Mouse (Mus musculus) cerebellum, postnatal 14 days (tissue): ENCODE results near the gene Rpl9-ps6.
A peak's percentile ranks its signal among the peaks of the same experiment; 100 is the strongest.

Experiments used
- DNase-seq, 2 experiments: peaks; one replicate each; pipeline ENCODE4 v3.0.0; 2021; ENCODE audit warnings: mixed read lengths in 2 of 2

The Rpl9-ps6 gene

DNA sequence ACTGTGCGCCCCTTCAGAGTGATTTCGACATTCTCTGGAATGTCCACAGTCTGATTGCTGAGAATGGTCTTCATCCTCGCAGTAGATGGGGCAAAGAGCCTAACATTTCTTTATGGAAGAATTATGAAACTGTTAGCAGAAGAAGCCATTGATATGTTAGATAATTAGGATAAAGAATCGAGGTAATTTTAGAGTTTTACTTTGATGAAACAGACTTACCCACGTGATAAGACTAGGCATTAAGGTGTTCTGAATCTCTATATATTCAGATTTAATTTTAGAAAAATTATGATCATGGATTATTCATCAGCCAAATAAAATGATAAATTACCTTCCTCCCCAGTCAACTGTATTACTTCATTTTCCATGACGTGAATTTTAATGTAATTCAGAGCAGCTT is at the start of gene Rpl9-ps6:
Gene Rpl9-ps6, minus strand, starts transcription at position 101 of the 400 bp plus-strand sequence.
- DNase-seq: no peak

DNA sequence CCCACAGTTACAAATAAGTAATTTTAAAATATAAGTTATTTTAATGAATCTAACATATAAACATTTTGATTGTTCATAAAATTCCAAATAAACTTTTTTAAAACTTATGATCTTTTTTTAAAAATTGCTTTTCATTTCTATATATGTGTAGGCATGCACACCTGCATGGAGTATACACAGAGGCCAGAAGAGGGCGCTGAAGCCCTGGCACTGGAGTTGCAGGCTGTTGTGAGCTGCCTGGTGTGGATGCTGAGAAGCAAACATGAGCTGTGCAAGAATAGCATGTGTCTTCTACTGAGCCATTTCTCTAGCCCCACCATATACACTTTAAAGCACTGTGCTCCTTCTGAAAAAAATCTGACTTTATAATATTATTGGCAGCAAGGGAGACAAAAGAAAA is 46.1 kb upstream of the Rpl9-ps6 start:
- DNase-seq: peak in 1 of 2 experiments; percentile 15

DNA sequence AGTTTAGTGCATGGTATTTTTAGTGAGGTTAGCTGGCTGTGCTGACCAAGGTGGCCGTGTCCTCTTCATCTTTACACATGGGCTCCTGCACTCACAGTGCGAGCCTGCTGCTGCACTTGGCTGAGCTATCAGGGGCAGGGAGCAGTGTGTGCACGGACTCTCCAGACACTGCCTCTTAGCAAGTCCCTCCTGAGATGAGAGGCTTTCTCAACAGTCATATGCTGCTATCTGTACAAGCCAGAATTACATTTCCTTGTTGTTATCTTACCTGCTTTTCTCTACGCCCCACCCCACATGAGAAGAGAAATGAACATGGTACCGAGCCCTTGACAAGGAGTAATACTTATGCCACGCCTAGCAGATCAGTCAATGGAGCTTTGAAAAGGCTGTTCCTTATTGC is 44.6 kb upstream of the Rpl9-ps6 start:
- no peak for DNase-seq

DNA sequence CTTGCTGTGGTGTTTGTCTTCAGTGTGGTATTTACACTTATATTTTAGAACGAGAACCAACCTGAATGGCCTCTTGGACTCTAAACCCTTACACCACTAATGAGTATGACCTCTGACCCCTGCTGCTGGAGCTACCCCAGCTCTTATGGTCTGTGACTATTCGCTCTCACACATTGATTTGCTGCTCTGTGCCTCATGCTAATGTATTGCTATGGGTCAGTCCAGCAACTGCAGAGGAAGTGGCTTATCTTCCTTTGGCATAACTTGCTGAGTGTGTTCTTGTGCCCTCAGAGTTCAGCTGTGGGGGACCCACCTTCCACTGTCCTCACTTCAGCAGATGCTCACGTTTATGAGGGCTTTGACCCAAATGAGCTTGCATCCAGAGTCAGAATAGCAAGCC is 43.9 kb upstream of the Rpl9-ps6 start:
- DNase-seq: no peak

DNA sequence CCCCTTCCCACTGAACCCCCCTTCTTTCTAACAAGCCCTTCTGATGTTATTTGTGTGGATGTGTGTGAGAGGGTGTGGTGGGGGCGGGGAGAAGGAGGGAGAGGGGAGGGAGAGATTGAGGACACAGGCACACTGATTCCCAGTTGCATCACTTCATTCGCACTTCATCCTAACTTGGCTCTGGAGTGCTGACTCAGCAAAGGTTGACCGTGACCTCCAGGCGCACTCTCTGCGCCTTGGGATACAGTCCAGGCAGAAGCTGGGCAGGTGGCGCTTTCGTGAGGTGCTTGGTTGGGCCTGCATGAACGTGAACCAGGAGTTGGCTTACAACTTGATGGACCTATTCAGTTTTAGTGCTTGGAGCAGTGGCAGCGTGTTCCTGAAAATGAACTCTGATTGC is 41.1 kb upstream of the Rpl9-ps6 start:
- no peak for DNase-seq

DNA sequence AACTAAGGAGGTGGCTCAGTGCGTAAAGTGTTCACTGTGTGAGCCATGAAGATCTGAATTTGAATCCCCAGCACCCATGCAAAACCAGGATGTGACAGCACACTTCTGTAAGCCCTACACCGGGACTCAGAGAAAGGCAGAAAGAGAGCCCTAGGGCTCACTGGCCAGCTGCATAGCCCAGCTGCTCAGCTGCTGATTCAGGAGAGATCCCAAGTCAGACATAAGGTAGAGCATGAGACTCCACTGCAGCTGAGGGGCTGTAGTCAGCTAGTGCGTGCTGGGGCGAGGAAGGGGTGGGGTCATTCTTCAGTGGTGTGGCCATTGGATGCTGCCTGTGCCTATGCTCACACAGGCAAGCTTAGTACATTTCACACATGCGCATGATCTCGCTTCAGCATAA is 40.7 kb upstream of the Rpl9-ps6 start:
- DNase-seq: no peak

DNA sequence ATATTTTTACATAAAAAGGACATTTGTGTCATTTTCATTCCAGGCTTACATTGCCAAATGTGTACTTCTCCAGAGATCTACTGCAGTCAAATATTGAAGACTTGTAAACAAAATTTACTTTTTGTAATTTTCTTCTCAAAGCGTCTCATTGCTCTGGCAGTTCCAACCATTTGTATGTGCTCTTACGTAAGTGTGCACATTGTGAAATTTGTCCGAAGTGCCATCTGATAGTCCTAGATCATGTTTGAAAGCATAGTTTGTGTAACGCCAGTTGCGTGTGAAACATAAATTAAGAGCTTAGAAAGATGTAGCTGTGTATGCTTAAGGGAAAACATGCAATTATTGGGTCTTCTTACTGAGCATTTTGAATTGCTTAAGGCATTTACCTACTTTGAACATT is 40.1 kb upstream of the Rpl9-ps6 start:
- no peak for DNase-seq

DNA sequence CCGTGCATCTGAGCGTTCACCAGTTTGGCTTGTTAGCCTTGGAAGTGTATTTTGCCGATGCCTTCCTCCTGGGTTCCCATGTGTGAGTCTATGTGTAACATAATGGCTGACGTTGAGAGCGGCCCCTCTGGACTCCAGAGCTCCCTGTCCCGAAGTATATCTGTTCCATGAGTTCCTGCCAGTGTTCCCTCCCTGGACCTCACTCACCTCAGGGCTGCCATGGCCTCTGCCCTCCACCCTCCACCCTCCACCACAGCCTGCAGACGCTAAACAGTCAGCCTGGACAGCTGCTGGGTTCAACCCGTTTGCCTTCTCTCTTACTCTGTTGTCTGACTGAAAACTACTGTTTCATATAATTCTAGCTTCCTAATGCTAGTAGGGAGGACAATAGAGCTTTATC is 39.7 kb upstream of the Rpl9-ps6 start:
- DNase-seq: no peak

DNA sequence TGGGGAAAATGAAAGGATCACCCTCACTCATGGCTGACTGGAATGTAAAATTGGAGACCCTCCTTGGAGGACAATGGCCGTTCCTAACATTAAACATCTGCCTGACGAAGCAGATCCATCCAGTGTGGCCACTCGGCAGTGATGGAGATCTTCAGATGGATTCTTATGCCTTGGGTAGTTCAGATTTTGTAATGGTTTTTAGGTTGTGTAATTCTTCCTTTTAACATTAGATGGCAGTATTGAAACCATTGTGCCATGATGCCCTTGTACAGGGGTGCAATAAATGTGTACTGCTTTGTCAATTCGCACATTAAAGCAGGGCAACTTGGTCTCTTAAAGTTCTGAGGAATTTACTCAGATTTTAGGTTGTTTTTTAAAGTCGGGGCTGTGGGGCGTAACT is 35.0 kb upstream of the Rpl9-ps6 start:
- peak in 1 of 2 experiments; percentile 10 for DNase-seq

DNA sequence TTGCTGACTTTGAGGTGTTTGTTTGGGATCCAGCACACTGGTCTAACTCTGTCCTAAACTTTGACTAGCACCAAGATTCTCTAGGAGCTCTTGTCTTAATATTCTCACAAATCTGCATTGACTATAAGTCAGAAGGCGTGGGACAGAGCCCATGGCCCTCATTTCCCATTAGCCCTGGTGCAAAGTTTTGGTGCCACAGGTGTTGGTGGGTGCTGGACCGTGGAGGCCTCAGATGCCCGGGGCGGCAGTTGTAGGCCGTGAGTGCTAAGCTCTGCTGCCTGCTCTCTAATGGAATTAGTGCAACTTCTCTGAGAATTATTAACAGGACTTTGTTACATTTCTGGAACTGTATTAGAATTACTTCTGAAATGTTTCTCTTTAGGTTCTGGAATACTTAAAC is 31.6 kb upstream of the Rpl9-ps6 start:
- DNase-seq: no peak

DNA sequence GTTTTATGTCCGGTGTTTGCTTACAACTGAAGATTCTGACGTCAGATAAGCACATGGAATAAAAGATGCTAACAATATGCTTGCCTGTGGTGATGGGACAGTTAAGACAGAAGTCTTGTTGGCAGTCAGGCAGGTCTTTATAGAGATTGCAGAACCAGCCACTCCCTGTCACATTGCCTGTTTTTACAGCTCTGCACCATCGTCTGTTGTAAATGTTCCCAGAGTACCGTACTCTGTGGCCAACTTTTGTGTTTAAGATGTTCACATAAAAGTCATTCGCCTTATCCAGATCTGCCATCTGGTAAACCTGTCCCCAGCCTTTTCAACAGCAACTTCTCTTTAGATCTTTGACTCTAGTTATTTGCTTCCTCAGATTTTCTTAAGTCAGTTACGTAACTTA is 31.0 kb upstream of the Rpl9-ps6 start:
- DNase-seq: no peak

DNA sequence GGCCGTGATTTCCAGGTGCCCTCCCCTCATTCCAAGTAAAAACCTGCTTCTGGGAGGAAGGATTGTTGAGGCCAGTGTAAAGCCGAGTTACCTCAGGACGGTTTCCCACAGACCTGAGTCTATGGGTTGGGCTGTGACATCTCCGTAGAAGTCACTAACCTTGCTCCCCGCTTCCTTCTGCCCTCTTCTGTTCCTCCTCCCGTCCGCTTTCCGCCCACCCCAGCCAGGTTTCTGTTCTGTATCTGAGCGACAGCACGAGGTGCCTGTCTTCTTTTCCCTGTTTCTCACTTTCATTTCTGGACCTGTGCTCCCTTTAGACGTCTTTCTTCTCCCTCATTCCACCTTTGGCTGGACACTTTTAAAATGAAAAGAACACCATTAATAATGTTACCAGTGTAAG is 28.7 kb upstream of the Rpl9-ps6 start:
- no peak for DNase-seq

DNA sequence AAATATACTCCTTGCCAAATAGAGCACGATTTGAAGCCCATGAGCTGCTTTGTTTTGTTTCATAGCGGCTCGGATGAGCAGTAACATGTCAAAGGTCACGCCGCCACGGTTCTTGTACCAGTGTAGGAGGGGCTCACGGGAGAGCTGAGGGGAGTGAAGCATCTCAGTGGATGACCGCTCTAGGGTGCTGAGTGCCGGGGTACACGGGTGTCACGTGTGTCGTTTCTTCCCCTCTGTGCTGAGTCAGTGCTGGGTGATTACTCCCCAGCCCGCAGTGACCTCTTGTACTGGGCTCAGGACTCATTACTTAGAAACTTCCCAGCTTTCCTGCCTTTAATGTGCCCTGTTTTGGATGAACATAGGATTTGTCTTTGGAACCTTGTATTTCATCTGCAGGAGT is 28.2 kb upstream of the Rpl9-ps6 start:
- no peak for DNase-seq

DNA sequence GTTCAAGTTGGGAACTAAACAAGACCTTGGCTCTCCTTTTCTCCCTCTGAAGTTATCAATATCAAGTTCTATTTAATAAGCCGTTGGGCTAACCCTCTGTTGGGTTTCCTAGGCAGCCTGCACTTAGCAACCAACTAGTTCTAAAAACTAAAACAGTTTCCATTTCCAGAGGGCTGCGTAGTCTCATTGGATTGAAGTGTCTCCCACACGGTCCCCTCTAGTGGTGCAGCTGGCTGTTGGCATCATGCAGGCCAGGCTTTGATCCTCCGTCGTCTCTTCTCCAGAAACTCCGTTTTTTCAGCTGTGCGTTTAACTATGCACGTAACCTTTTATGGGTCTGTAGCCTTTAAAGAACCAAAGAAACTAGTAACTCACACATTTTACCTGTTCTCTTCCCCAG is 27.1 kb upstream of the Rpl9-ps6 start:
- DNase-seq: no peak

DNA sequence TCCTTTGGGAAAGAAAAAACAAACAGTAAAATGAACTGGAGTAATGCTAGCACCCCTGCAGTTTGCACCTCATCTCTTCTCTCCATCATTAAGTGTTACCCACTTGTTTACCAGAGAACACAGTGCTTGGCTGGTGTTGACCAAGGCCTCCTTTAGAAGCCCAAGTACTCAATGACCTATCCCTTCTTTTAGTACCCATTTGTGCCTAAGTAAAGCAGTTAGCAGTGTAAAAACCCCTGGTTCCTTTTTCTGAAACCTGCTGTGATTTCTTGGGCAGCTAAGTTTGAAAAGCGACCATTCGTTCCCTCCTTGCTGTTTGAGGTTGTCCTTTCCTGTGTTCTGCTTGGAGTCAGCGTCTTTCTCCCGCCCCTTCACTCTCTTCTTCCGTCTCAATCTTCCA is 26.6 kb upstream of the Rpl9-ps6 start:
- DNase-seq: no peak

DNA sequence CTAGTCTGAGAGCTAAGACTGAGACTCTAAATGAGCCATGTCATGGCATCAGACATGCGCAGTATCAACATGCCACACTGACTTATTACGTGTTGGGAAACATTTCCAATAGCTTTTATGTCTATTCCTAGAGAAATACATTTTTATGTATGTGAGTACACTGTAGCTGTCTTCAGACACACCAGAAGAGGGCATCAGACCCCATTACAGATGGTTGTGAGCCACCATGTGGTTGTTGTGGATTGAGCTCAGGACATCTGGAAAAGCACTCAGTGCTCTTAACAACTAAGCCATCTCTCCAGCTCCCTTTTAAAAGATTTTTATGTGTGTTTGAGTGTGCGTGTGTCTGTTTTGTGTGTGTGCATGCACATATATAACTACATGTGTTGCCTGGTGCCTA is 26.0 kb upstream of the Rpl9-ps6 start:
- DNase-seq: no peak

DNA sequence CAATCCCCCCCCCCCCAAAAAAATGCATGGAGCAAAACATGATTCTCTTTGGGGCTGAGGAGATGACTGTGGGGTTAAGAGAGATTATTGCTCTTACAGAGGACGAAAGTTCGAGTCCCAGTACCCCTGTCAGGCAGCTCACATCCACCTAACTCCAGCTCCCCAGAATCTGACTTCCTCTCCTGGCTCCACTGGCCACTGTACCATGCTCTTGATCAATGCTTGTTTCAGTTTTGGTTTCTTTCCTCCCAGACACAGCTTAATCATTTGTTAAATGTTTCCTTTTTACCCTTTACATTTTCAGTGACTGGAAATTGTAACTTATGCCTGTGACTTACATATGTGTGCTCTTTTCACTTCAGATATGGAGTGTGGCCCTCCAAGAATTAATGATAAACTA is 24.6 kb upstream of the Rpl9-ps6 start:
- no peak for DNase-seq

DNA sequence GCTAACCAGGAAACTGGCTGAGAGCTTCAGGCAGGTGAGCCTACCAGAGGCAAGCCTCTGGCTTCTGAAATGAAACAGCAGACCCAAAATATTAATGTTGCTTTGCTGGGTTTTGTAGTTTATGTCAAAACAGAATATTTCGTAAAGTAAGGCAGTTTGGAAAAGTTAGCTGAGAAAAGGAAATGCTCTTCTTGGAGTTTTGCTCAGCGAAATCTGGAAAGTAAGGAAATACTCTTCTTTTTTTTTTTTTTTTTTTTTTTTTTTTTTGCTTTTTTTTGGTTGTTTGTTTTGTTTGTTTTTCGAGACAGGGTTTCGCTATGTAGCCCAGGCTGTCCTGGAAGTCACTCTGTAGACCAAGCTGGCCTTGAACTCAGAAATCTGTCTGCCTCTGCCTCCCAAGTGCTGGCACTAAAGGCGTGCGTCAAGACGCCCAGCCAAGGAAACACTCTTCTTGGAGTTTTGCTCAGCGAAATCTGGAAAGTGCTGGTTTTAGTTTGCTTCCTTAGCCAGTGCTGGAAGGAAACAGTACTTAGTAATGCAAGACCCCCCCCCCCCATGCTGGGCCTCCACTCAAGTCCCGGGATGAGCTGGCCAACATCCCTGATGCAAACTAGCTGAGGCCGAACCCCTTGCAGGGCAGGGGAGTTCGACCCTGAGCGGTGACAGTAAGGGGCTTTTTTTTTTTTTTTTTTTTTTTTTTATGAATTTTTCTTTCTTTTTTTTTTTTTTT is 23.0 kb upstream of the Rpl9-ps6 start:
- no peak for DNase-seq

DNA sequence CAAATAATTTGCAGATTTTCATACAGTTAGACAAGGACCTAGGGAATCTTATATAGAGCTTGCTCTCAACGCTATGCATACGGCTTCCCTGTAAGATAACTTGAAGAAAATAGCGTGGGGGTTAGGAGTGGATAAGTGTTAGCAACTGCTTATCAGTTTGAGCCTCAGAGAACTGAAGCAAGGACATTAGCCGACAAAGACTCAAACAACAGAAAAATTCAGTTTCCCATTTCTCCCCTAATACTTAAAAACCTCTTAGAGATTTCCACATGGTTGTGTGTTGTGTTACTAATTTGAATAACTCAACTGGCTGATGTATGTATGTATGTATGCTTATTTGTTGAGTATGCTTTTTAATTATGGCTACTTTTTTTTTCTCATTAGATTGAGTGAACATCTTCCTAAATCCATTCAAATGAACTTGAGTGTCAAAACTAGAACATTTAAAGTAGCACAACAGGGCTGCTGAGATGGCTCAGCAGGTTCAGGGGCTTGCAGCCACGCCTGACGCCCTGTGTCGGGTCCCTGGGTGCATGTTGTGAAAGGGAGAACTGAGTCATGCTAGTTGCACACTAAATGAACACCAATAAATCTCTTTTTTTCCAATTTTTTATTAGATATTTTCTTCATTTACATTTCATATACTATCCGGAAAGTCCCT is 21.3 kb upstream of the Rpl9-ps6 start:
- DNase-seq: no peak

DNA sequence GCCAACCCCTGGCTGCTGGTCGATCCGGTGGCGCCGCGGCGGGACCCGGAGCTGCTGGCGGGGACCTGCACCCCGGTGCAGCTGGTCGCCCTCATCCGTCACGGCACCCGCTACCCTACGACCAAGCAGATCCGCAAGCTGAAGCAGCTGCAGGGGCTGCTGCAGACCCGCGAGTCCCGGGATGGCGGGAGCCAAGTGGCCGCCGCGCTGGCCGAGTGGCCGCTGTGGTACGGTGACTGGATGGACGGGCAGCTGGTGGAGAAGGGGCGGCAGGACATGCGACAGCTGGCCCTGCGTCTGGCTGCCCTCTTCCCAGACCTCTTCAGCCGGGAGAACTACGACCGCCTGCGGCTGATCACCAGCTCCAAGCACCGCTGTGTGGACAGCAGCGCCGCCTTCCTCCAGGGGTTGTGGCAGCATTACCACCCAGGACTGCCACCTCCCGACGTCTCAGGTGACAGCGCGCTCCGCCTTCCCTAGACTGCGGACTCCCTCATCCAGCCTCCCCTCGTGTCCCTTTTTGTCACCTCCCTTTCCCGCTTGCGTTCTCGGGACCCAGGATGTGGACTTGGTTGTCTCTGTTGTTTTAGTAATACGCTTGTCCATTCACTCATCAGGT is 19.8 kb upstream of the Rpl9-ps6 start:
- DNase-seq: peak; percentile 54 to 57

DNA sequence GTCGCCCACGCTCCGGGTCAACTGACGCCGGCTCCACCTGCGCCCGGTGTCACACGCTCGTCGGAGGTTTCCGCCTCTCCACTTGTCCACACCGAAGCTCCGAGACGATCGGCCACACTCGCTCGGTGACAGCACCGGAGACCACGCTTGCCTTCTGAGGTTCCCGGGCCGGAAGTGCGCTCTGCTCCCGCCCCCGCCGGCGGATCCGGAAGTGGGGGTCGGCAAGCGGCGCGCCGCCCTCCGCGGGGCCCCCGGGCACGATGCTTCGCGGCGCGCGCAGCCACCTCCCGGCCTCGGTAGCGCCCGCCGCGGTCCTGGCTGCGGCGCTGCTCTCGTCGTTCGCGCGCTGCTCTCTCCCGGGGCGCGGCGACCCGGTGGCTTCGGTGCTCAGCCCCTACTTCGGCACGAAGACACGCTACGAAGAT is 19.3 kb upstream of the Rpl9-ps6 start, which contains the start of gene Minpp1:
Gene Minpp1, plus strand, starts transcription at position 89 of the 425 bp plus-strand sequence.
- DNase-seq: peak; percentile 88 to 91

DNA sequence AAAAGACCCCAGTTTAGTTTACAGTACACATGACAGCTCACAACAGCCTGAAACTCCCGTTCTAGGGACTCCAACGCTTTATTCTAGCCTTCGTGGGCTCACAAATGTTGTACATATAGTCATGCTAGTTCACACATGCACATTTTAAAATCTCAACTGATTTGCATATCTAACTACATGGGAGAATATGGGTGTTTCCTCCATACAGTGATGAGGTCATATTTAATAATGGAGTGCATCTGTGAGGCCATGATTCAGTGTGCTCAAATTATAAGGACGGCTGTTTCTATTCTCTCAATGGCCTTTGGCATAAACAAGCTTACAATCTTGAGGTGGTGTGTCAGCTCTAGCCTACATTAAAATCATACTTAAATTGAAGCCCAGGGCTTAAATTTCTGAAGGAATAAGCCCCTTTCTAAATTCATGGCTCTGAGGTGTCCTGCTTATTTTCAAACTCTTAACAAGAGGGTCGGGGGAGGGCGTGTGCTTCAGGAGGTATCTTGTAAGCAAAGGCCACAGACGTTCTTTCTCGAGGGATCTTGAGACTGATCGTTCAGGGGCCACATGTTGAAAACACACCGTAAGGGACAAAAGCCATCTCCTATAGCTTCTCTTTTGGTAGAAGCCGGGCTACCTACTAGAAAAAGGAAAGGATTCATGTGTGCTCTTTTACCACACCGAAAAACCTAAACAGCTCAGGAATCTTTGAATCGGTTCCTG is 18.7 kb upstream of the Rpl9-ps6 start:
- DNase-seq: no peak

DNA sequence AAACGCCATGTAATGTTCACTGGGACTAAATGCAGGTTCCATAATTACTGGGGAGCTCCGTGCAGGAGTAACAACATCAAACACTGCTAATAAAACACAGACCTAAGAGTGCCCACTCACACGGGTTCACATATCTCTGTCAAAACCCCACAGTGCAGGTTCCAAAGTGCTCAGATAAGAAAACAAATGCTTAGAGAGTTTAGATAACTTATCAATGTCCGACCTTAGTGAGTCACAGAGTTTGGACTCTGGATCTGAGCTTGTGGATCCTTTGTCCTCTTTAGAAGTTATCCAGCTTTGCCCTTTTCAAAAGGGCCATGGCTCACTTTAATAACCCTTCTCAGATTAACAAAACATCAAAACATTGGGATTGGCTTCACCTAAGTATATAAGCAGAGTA is 15.1 kb upstream of the Rpl9-ps6 start:
- DNase-seq: no peak
